Mouse (Mus musculus) kidney, postnatal 0 days (tissue): ENCODE data around the gene Gm10638. TPM values are rescaled to one million over a fixed set of nuclear protein-coding genes. Genes with fewer than 3 reads are reported as not detected.

ENCODE experiments used
- ATAC-seq: fragments of 200-750 bp; cut with Nextera tagmentation; replicated peaks from 2 replicates; pipeline ENCODE4 v1.8.0; 2017; ENCODE audit warnings: low read depth, moderate number of reproducible peaks, moderate TSS enrichment, moderate library complexity; ENCODE audit not compliant: low FRiP score
- DNase-seq: peaks from one replicate; pipeline ENCODE4 v3.0.0-alpha.2; 2016; ENCODE audit warnings: low spot score
- H3K27ac ChIP-seq: fragments of 300-500 bp; sonication (generic); 2 replicates; pipeline ENCODE4 v1.5.1; 2014; ENCODE audit warnings: mild to moderate bottlenecking
- H3K27me3 ChIP-seq: fragments of 300-500 bp; sonication (generic); 2 replicates; pipeline ENCODE4 v1.6.1; 2014; ENCODE audit warnings: low read length, mixed read lengths; ENCODE audit not compliant: insufficient read depth
- H3K36me3 ChIP-seq: fragments of 300-500 bp; sonication (generic); 2 replicates; pipeline ENCODE4 v1.6.1; 2014; ENCODE audit warnings: low read length, mixed read lengths; ENCODE audit not compliant: insufficient read depth
- H3K4me1 ChIP-seq: fragments of 300-500 bp; sonication (generic); replicated peaks from 2 replicates; pipeline ENCODE4 v1.6.1; 2014; ENCODE audit warnings: antibody characterized with exemption, low read length, mixed read lengths; ENCODE audit not compliant: insufficient read depth
- H3K4me2 ChIP-seq: fragments of 300-500 bp; sonication (generic); 2 replicates; pipeline ENCODE4 v1.6.1; 2014; ENCODE audit warnings: mild to moderate bottlenecking, low read length, moderate library complexity, mixed read lengths
- H3K4me3 ChIP-seq: fragments of 300-500 bp; sonication (generic); replicated peaks from 2 replicates; pipeline ENCODE4 v1.5.1; 2014; ENCODE audit warnings: low read depth, low read length
- H3K9ac ChIP-seq: fragments of 300-500 bp; sonication (generic); 2 replicates; pipeline ENCODE4 v1.6.1; 2014; ENCODE audit warnings: low read depth, low read length
- H3K9me3 ChIP-seq: fragments of 300-500 bp; sonication (generic); replicated peaks from 2 replicates; pipeline ENCODE4 v1.6.1; 2016; ENCODE audit warnings: low read length, inconsistent platforms, mixed read lengths
- CTCF ChIP-seq: IDR thresholded peaks from 2 replicates; pipeline ENCODE4 v1.5.1; 2016; ENCODE audit warnings: antibody characterized with exemption, low read depth, mild to moderate bottlenecking, moderate library complexity
- WGBS: fragments of 180-500 bp; shearing (Covaris S2); extraction: QIAGEN DNeasy Blood & Tissue Kit; methylation state at CpG from one replicate; pipeline ENCODE4 v1.1.7; 2014; 5-methylcytosine and 5-hydroxymethylcytosine counted together
- polyA plus RNA-seq: library from polyadenylated mRNA; unstranded; fragments of >200 nt; fragmentation: Nextera tagmentation; extraction: Ambion mirVana; gene quantifications from 2 replicates; pipeline ENCODE4 v1.2.1, GENCODE M21; 2015

Gm10638 gene
- polyA plus RNA-seq, 1 experiment from 2014 or later: 6.9 TPM

GRCm38 (mm10) chr8:86791542-86791941 lies 46.0 kb downstream of the Gm10638 start:
- Histone ChIP-seq H3K27me3 (no peaks in the 10 kb centered on the region), H3K27ac (no peak overlapping the region), H3K9me3 (no peaks in the 10 kb centered on the region), H3K36me3 (no peaks in the 10 kb centered on the region), H3K9ac (no peak overlapping the region), H3K4me2 (no peak overlapping the region), H3K4me1 (no peaks in the 10 kb centered on the region), H3K4me3 (no peak overlapping the region)
- 72% methylated on average over 6 of the region's 6 CpGs for WGBS
- TF ChIP-seq CTCF: no peak
- DNase-seq: no peak
- no peak for ATAC-seq

- no peaks in the 10 kb centered on the region for H3K36me3 ChIP-seq
- no peaks in the 10 kb centered on the region for H3K4me1 ChIP-seq
- no peaks in the 10 kb centered on the region for H3K27me3 ChIP-seq
- no peak for ATAC-seq
- no peak overlapping the region for H3K27ac ChIP-seq
- H3K4me3 ChIP-seq: no peak overlapping the region
- no peak overlapping the region for H3K9ac ChIP-seq
- DNase-seq: no peak
- H3K9me3 ChIP-seq: no peaks in the 10 kb centered on the region
- no peak for TF ChIP-seq CTCF
- 55% methylated on average over 6 of the region's 6 CpGs for WGBS
- no peak overlapping the region for H3K4me2 ChIP-seq
These were observed 49.2 kb downstream of the Gm10638 start for GRCm38 (mm10) chr8:86794716-86795115.

Other genes with a start within 250 kb of the Gm10638 start
- gene Abcc12, start 165.0 kb upstream of the Gm10638 start, polyA plus RNA-seq: 0.04 TPM in 1 of 2 replicates, not detected in the other
- gene Lonp2, start 121.7 kb upstream of the Gm10638 start, polyA plus RNA-seq: 67.7 and 67.9 TPM in 2 replicates
- 48.0 and 50.1 TPM in 2 replicates for gene Siah1a, start 235 bp downstream of the Gm10638 start, polyA plus RNA-seq
- gene N4bp1, start 139.6 kb downstream of the Gm10638 start, polyA plus RNA-seq: 5.6 and 6.3 TPM in 2 replicates